Mouse (Mus musculus) left cerebral cortex, postnatal 36 days (tissue): ENCODE measurements around the gene Cd99l2. TPM values are rescaled to one million over a fixed set of nuclear protein-coding genes. Genes with fewer than 3 reads are reported as not detected.

Experiments used
- DNase-seq, 2 experiments: peaks; one replicate each; pipeline ENCODE4 v3.0.0; 2021 to 2022; ENCODE audit warnings: low spot score in 2 of 2, mixed read lengths in 1 of 2
- intact Hi-C: fragments of 180-260 bp; cut with DNase I; formaldehyde crosslinking; loops from one replicate; pipeline ENCODE4 v1.15.1; 2025
- total RNA-seq, 2 experiments: library from RNA; stranded (reverse); gene quantifications; 2 replicates each; pipeline ENCODE4 v1.2.3; 2021

The Cd99l2 gene
- total RNA-seq, 2 experiments from 2014 or later, result 61.5 to 72.1 TPM

DNA sequence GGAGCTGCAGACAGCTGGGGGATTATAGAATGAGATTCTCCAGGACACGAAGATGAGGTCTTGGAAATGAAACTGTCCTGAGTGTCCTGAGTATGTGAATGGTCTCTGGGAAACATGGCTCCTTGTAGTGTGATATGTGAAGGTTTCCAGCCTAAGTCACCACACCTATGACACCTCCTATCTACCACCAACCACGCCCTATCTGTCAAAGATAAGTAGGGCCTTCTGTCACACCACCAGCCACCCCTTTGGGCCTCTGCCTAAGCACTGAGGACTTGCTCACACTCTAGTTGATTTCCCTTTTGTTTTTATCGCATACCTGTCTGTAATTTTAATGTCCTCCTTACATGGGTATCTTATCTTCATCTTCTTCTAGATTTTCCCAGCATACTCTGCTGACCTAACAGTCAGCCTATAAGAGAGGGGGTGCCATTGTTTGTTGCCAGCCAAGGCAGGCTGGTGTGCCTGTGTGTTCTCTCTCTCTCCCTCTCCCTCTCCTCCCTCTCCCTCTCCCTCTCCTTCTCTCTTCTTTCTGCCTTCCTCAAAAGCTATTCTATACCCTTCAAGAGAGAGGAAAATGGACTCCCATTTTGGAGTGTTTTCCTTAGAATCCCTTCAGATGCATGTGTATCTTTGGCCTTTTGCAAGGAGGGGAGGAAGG, 18.2 kb downstream of the Cd99l2 start:
- intact Hi-C loops, result no loop called here
- no peak for DNase-seq

DNA sequence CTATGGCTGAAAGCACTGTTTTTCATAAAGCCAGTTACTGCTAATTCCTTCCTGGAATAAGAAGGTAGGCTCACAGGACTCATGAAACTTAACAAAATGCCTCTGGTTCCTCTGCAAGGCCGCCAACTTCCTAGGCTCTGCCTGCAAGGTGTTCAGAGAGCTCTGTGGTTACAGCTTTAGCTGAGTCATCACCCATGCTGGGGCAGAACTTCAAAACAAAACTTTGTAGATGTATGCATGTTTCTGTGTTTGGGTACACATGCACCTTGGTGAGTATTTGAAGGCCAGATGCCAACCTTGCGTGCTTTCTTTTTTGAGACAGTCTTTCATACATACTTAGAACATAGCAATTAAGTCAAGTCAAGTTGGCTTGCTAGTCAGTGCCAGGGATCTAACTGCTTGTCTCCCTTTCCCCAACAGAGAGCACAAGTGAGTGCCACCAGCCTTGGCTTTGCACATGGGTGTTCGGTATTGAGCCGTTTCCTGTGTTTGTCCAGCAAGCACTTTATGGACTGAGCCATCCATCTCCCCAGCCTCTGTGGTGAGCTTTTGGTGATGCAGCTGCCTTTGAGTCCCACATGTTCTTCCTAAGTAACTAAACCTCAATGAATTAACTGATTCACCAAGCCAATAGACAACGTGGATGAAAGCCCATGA, 23.9 kb downstream of the Cd99l2 start:
- DNase-seq, result no peak
- intact Hi-C loops, result no loop called here

- DNase-seq, result no peak
- intact Hi-C loops, result no loop called here
Measured at GRCm38 (mm10) chrX:71467491-71467890, 25.2 kb downstream of the Cd99l2 start.

GRCm38 (mm10) chrX:71465417-71465816, 27.2 kb downstream of the Cd99l2 start:
- no peak for DNase-seq
- intact Hi-C loops, result no loop called here

- intact Hi-C loops, result no loop called here
- no peak for DNase-seq
Measured at GRCm38 (mm10) chrX:71464138-71464826, 28.4 kb downstream of the Cd99l2 start.

- DNase-seq, result no peak
- intact Hi-C loops, result no loop called here
Measured at GRCm38 (mm10) chrX:71456078-71456737, 36.4 kb downstream of the Cd99l2 start.

DNA sequence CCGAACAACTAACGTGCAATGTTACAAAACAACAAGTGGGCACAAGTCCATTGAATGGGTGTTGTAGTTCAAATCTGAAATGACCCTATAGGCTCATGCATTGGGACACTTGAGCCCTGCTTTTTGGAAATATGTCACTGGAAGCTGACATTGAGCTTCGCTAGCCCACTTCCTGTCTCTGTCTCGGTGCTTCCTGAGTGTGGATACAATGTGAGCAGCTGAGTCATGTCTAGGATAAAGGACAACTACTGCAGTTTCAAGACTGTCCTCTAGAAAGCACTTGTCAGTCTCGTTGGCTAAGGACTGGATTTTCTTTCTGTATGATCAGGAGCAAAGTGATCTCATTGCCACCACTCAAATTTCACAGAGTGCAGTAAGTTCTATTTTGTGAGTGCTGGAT, 49.7 kb downstream of the Cd99l2 start:
- DNase-seq, result no peak
- intact Hi-C loops, result no loop called here

DNA sequence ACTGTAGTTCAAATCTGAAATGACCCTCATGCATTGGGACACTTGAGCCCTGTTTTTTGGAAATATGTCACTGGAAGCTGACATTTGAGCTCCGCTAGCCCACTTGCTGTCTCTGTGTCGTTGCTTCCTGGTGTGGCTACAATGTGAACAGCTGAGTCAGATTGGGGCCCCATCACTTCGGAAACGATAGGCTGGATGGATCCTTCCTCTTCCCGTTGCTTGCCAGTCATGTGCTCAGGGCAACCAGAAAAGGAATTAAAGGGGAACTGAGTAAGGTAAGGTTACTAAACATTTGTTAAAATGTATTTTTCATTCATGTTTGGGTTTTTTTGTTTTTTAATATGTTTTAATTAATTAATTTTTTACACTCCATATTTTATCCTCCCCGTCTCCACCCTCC, 53.2 kb downstream of the Cd99l2 start:
- intact Hi-C loops, result no loop called here
- no peak for DNase-seq

- intact Hi-C loops, result no loop called here
- DNase-seq, result no peak
Measured at GRCm38 (mm10) chrX:71435542-71435941, 57.1 kb downstream of the Cd99l2 start.

DNA sequence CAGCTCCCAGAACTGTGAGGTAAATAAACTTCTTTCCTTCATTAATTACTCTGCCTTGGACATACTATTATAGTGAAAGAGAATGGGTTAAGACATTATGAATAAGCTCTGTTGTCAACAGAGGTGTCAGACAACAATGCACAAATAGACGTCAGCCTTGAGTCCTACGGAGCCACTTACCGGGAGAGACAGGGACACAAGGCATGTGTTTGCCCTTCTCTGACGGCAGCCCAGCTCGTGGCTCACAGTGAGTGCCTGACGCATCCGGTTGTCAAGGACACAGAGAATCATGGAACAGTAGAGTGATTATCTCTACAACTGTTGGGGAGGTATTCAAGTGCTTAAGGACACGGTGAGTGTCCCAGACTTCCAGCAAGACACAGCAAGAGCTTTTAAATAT, 57.8 kb downstream of the Cd99l2 start:
- DNase-seq, result no peak
- intact Hi-C loops, result no loop called here

GRCm38 (mm10) chrX:71434448-71434847, 58.2 kb downstream of the Cd99l2 start:
- intact Hi-C loops, result no loop called here
- DNase-seq, result no peak

GRCm38 (mm10) chrX:71430900-71431299, 61.7 kb downstream of the Cd99l2 start:
- intact Hi-C loops, result no loop called here
- no peak for DNase-seq

- intact Hi-C loops, result loop anchor here (5.0 kb wide), 1 partner anchor 130 kb away; the partner anchor contains the start of gene Hmgb3
Measured at GRCm38 (mm10) chrX:71427491-71427890, 65.2 kb downstream of the Cd99l2 start.

GRCm38 (mm10) chrX:71425746-71426519, 66.7 kb downstream of the Cd99l2 start:
- DNase-seq, result peak; percentile 66 to 71
- intact Hi-C loops, result loop anchor here (1.0 to 5.0 kb wide), 3 partner anchors 131 to 197 kb away; partner anchors contain the start of gene Hmgb3

More at GRCm38 (mm10) chrX:71427491-71427890, 65.2 kb downstream of the Cd99l2 start:
- no peak for DNase-seq

- intact Hi-C loops, result loop anchor here (1.0 to 5.0 kb wide), 3 partner anchors 132 to 198 kb away; partner anchors contain the start of gene Hmgb3
Measured at GRCm38 (mm10) chrX:71424852-71425251, 67.8 kb downstream of the Cd99l2 start.

GRCm38 (mm10) chrX:71413616-71414015, 79.0 kb downstream of the Cd99l2 start:
- intact Hi-C loops, result no loop called here
- no peak for DNase-seq

More at GRCm38 (mm10) chrX:71424852-71425251, 67.8 kb downstream of the Cd99l2 start:
- DNase-seq, result no peak

GRCm38 (mm10) chrX:71412776-71413175, 79.9 kb downstream of the Cd99l2 start:
- no peak for DNase-seq
- intact Hi-C loops, result no loop called here

DNA sequence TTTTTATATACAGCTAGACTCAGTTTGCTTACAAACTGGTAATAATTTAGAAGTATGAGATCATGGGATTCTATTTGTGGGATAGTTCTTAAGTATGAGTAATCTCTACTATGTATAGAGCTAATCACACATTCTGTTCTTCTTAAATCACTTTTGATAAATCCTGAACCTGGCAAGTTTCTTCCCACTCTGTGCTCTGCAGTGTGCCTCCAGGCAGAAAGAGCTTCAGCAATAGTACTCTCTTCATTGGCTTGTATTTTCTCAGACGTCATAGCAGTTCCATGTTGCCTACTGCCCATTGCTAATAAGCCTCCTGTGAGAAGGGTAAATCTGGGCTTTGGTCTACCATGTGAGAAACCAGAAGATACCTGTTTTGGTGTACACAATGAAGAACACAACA, 84.3 kb downstream of the Cd99l2 start:
- intact Hi-C loops, result no loop called here
- DNase-seq, result no peak

DNA sequence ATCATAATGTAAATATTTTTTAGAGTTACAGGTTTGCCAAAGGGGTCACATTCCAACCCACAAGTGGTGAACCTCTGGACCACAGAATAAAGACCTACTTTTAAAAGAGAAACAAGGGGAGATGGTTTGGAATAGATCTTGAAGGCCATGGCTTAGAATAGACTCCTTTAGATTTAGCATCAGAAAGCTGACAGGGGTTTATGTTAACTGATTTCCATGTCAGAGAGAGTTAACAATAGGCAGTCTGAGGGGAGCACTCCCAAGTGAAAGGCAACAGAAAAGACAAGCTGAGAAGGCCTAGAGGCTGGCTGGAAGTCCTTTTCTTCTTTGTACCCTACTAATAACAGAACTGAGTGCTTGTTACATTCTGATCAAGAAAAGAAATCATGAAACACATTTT, 86.4 kb downstream of the Cd99l2 start:
- intact Hi-C loops, result no loop called here
- DNase-seq, result no peak
